Mouse (Mus musculus) bone marrow, adult 2 months (tissue): ENCODE data around the gene Glipr2.

Source experiments
- CTCF ChIP-seq: fragments of 200-500 bp; IDR thresholded peaks from 2 replicates; pipeline ENCODE4 v1.5.1; 2011; ENCODE audit warnings: low read length, control low read depth; ENCODE audit not compliant: control insufficient read depth, insufficient read depth
- POLR2A ChIP-seq: fragments of 200-500 bp; IDR thresholded peaks from 2 replicates; pipeline ENCODE4 v1.6.1; 2011; ENCODE audit warnings: low read depth, mild to moderate bottlenecking, control low read depth, low read length, borderline replicate concordance; ENCODE audit not compliant: control insufficient read depth

- no peak for TF ChIP-seq POLR2A
- no peak for TF ChIP-seq CTCF
Measured at GRCm38 (mm10) chr4:43983756-43984155, 26.6 kb downstream of the Glipr2 start.
